Comparison of ENCODE assay signal across 15 mouse cellular contexts in genomic region chr15:78752991-78753390, GRCm38 (mm10). TPM values are rescaled to one million over a fixed set of nuclear protein-coding genes. Genes with fewer than 3 reads are reported as not detected.
"Had no signal": no experiment of that assay in that cellular context is flagged by ENCODE, and none has a peak within 500 bp of the region (broad histone marks: within the 10 kb centered on the region; RNA-seq: fewer than 3 reads in every experiment).

No protein-coding gene starts in this region.

- H3K27me3 ChIP-seq: liver, embryonic 15.5 days; neural tube, embryonic 15.5 days had no signal

- H3K9me3 ChIP-seq: limb, embryonic 10.5 days; liver, embryonic 15.5 days; midbrain, embryonic 10.5 days; neural tube, embryonic 15.5 days had no signal

- H3K4me1 ChIP-seq: limb, embryonic 10.5 days; liver, embryonic 15.5 days had no signal

- DNase-seq: kidney, postnatal 36 days; layer of hippocampus, adult 9-11 months; lung, adult 2 months; lung, postnatal 36 days; midbrain, embryonic 14.5 days; right cerebral cortex, adult 18-20 months; right cerebral cortex, postnatal 25 days; thymus, postnatal 4 days had no signal

- H3K4me3 ChIP-seq: limb, embryonic 10.5 days; liver, embryonic 15.5 days; midbrain, embryonic 10.5 days; myocyte; neural tube, embryonic 15.5 days had no signal

- H3K36me3 ChIP-seq: limb, embryonic 10.5 days; liver, embryonic 15.5 days; neural tube, embryonic 15.5 days had no signal

- H3K27ac ChIP-seq: limb, embryonic 10.5 days; liver, embryonic 15.5 days; midbrain, embryonic 10.5 days; neural tube, embryonic 15.5 days; stomach, postnatal 0 days had no signal

- H3K9ac ChIP-seq: liver, embryonic 15.5 days; neural tube, embryonic 15.5 days had no signal

RNA-seq across cellular contexts. Expression of gene Elfn2, which starts 34.4 kb away (rescaled TPM):
- polyA plus RNA-seq: limb, embryonic 10.5 days; liver, embryonic 11.5 days; liver, embryonic 15.5 days had no signal
